Mouse (Mus musculus) thymus, postnatal 0 days (tissue): ENCODE measurements at regions not wholly inside any gene's neighbourhood (a gene's known extent, or its start where the extent isn't known, plus 50 kb on each side); places are given as distances from the start of the nearest gene placed in this dataset.
"Not testable (repeated sequence)": the region's sequence is repeated elsewhere in the genome, so short reads cannot be mapped to it uniquely, and the experiment has no call there.

Source experiments
- DNase-seq: peaks from one replicate; pipeline ENCODE4 v3.0.0-alpha.2; 2015; ENCODE audit warnings: low spot score

GRCm38 (mm10) chr12:39604723-39605122 is 433.1 kb downstream of the Arl4a start:
- DNase-seq = no peak

GRCm38 (mm10) chr12:39594726-39595125 is 443.1 kb downstream of the Arl4a start:
- DNase-seq = no peak

- DNase-seq = not testable (repeated sequence)
Observed at GRCm38 (mm10) chr12:39593781-39594180, 444.0 kb downstream of the Arl4a start.

DNA sequence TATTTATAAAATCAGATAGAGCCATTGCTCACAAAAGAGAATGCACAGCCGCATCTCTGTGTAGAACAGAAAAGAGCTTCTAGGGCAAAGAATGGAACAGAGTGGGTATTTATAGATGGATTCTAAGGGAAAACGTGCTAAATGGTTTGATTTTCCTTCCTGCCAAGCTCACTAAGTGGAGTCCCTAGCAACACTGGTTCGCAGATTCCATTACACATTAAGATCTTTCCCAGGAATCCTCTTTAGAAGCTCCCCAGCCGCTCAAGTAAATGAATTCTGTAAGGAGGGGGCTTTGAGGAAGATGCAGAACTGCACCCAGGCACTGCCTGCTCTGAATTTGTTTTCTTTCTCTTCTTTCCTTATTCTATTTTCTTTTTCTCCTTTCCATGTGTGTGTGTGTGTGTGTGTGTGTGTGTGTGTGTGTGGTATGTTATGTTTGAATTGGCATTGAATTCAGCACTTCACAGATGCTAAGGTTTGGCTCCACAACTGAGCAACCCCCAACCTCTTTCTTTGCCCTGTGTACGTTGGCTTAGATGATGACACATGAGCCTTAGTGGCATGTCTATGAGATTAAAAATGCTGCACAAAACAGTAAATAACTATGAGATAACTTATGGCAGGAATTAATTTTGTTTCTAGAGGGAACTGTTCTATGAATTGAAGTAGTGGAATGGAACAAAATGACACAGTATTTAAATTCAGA is 450.5 kb downstream of the Arl4a start:
- no peak for DNase-seq

- DNase-seq = no peak
Observed at GRCm38 (mm10) chr12:39586163-39586562, 451.7 kb downstream of the Arl4a start.

- no peak for DNase-seq
Observed at GRCm38 (mm10) chr12:39577610-39578009, 460.2 kb downstream of the Arl4a start.

GRCm38 (mm10) chr12:39572802-39573201 is 465.0 kb downstream of the Arl4a start:
- no peak for DNase-seq

GRCm38 (mm10) chr12:39572147-39572546 is 465.7 kb downstream of the Arl4a start:
- DNase-seq = no peak

GRCm38 (mm10) chr12:39560734-39561446 is 476.9 kb downstream of the Arl4a start:
- no peak for DNase-seq

GRCm38 (mm10) chr12:39558491-39558890 is 479.3 kb downstream of the Arl4a start:
- no peak for DNase-seq

DNA sequence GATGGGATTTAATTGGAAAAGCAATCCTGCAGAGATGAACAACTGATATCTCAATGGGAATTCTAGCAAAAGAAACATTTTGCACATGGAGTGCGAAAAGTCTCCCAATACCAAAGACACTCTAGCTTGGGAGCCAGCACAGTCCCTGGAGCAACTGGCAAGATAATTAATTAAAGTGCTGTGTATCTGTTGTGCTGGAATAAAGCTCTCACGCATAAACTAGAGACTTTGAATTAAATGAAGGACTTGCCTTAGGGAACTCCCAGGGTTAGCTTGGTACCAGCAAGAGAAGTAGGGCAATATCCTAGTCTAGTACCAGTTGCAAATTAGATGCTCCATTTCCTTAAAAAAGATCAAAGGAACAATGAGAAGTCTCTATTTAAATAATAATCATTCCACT is 501.5 kb downstream of the Arl4a start:
- no peak for DNase-seq

- no peak for DNase-seq
Observed at GRCm38 (mm10) chr12:39528121-39528520, 509.7 kb downstream of the Arl4a start.

GRCm38 (mm10) chr12:39527216-39527600 is 510.6 kb downstream of the Arl4a start:
- DNase-seq = no peak

DNA sequence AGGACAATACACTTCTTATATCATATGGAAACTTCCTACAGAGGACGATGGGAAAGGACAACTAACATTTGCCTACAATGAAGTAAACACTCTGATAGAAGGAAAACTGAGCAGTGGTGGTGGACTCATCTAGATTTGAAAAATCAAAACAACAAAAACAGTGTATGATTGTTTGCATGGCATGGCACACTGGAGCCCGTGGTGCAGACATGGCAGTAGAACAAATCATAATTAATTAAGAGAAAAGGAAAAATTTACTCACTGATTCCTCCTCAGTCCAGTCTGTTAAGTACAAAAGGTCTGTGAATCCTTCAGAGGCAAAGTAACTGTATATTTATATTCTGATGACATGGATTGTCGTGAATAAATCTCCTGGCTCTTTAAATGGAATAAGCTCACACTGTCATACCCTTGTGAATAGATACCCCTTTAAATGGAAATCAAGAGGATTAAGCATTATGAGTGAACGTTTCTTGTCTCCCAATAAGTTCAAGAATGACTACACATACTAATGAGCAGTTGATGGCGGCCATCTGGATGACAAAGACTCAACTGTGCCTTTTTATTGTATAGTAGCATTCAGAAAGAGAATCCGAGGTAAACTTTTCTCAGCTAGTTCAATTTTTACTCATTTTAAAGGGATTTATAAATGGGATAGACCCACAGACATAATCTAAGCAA is 511.1 kb downstream of the Arl4a start:
- no peak for DNase-seq

DNA sequence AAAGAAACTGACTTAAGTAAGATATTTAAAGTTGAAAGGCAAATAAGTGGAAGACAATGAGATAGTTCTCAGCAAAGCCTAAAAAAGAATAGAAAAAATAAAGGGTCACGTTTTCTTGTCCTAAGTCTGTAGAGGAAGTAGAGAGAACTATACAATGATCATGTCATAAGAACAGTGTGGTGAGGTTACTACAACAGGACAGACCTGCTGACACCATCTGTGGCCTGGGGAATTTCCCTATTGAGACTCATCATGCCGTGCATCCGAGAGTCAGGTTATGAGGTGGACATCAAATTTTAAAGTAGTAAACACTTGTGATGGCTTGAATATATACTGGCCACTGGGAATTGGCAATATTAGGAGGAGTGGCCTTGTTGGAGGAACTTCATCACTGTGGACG is 522.1 kb downstream of the Arl4a start:
- no peak for DNase-seq

DNA sequence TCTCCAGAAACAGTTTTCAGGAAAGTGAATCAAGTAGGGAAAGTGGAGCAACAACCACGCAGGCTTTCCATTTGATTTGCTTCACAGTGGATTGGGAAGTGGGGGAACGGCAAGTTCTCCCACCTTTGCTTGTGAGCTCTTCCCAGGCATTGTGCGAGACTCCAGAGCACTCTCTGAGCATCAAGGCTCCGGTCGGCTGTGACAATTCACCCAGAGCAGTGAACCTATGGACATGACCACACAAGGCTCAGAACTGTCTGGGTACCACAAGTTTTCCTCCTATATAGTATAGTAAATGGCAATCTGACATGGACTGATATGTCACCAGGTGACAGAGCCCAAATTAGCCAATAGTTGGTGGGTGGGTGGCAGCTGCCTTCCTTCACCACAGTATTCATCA is 527.0 kb downstream of the Arl4a start:
- DNase-seq = no peak

- peak; percentile 69 for DNase-seq
Observed at GRCm38 (mm10) chr12:39510073-39510812, 527.6 kb downstream of the Arl4a start.

DNA sequence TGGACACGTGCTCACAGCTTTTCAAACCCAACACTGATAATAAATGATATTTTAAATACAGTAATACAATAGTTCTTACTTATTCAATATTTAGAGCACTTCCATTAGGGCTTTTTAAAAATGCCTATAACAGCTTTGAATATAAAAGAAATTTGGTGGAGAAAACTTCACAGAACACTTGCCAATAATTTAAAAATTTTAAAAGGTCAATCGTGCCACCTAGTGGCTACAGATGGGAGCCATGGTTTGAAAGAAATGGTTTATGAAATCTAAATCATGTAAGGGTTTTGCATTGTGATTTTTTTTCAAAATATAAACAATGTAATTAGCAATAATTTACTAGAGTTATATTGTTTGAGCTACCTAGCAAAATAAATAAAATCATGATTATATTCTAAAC is 541.6 kb downstream of the Arl4a start:
- peak; percentile 25 for DNase-seq

- DNase-seq = no peak
Observed at GRCm38 (mm10) chr12:39493578-39494218, 544.1 kb downstream of the Arl4a start.

DNA sequence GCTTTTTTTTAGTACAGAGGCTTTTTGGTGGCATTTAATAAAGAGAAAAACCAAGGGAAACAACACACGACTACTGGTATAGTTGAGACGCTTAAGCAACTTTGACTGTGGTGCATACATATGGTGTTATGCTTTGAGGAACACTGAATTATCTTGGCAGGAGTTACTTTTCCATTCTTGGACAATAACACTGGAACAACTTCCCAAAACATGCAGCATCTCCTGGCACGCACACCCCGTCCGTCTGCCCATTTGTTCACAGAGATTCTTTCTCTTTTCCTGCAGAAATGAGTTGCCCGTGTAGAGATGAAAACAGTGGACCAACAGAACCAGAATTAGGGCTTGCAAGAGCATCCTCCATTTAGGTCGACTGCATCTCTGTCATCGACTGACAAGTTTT is 544.7 kb downstream of the Arl4a start:
- no peak for DNase-seq

DNA sequence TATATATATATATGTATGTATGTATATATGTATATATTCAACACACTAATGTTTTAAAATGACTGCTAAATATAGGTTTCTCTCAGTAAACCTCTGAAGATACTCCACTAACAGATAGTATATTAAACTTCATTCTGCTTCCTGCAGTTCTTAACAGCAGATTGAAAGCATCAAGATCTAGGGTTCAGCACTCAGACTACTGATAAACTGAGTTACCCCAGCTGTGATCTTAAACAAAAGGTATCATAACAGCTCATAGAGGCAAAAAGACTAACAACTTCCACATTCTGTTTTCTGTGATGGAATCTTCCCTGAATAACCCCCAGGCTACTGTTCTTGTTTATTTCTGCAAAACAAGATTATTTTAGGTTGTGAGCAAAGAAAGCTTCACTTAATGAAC is 564.8 kb downstream of the Arl4a start:
- no peak for DNase-seq
